Mouse (Mus musculus): ENCODE data around the gene Ccdc38.

Gene Ccdc38

DNA sequence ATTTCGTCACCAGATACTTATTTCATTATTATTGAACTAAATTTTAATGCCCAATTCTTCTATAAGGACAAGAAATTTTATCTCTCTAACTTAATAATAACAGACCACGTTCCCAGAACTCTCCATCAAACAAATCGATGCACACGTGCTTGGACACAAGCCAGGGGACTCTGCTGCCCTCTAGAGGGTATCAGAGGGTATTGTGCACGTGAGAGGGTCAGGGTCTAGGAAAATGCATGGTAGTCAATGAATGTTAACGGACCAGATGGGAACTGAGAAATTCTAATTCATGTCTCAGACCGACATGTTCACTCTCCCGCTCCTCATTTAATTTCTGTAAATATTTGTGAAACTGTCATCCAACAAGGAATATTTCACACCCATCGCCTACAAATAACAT is 67.6 kb downstream of the Ccdc38 start:
- no peak for DNase-seq (ENCODE audit: low read depth in 2 of 2, low spot score in 2 of 2)

DNA sequence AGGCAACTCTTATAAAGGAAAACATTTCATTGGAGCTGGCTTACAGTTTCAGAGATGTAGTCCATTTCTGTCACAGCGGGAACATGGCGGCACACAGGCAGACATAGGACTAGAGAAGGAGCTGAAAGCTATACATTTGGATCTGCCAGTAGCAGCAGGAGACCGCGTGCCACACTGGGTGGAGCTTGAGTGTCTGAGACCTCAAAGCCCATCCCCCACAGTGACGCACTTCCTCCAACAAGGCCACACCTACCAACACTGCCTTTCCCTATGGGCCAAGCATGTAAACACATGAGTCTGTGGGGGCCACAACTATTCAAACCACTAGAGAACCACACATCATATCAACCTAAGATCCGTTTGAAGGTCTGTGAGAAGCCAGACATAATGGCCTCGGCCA is 68.8 kb downstream of the Ccdc38 start:
- no peak for DNase-seq (ENCODE audit: low read depth in 2 of 2, low spot score in 2 of 2)

DNA sequence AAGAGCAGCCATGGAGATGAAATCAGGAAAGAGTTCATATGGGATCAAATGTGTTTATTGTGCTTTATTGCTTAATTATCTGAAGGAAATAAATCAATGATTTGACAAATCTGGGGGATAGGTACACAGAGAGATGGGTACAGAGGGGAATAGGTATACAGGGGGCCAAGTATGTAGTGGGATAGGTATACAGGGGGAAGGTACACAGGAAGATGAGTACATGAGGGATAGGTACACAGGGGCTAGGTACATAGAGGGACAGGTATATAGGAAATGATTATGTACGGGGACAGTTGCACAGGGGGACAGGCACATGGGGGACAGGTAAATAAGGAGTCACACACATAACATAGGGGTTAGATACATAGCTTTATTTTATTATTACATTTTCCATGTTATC is 70.5 kb downstream of the Ccdc38 start:
- no peak for DNase-seq (ENCODE audit: low read depth in 2 of 2, low spot score in 2 of 2)

DNA sequence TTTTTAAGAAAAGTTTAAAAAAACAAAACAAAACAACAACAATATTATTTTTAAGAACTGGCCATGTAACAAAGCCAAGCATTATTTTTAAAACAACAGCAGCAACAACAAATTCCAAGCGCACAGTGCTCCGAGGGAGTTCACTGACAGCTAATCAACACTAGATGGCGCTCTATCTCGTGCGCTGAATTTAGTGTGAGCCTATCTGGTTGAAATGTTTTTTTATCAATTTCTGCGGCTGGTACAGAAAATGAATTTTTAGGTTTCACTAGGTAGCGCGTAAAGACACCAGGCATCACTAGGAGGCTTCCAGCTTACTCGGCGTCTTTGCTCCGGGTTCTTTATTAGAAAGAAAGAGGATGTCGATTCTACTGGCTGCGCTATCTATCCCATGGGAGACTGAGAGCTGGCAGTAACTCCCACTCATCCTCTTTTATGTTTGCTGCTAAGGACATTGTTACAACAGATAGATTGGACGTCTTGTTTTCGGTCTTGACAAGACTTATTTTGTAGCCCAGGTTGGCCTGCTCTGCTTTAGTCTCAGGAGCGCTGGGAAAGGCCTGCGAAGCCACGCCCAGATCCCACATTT is 71.1 kb downstream of the Ccdc38 start:
- peak in 1 of 2 experiments; percentile 11 for DNase-seq (ENCODE audit: low read depth in 2 of 2, low spot score in 2 of 2)

DNA sequence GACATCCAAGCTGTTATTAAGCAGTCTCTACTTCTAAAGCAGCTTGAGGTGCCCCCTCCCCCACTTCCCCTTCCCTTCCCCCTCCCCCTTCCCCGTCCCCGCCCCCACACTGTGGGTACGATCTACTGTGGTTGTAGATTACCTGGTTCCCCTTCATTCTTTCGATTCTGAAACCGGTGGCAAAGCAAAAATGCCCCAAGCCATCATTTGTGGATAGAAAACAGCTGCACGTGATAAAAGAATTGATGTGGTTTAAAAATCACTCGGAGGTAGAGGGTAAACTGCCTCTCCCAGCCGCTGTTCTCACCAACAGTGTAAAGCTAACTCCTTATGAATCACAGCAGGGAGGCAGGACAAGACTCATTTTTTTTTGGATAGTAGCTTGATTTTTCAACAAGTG is 74.4 kb downstream of the Ccdc38 start:
- no peak for DNase-seq (ENCODE audit: low read depth in 2 of 2, low spot score in 2 of 2)

DNA sequence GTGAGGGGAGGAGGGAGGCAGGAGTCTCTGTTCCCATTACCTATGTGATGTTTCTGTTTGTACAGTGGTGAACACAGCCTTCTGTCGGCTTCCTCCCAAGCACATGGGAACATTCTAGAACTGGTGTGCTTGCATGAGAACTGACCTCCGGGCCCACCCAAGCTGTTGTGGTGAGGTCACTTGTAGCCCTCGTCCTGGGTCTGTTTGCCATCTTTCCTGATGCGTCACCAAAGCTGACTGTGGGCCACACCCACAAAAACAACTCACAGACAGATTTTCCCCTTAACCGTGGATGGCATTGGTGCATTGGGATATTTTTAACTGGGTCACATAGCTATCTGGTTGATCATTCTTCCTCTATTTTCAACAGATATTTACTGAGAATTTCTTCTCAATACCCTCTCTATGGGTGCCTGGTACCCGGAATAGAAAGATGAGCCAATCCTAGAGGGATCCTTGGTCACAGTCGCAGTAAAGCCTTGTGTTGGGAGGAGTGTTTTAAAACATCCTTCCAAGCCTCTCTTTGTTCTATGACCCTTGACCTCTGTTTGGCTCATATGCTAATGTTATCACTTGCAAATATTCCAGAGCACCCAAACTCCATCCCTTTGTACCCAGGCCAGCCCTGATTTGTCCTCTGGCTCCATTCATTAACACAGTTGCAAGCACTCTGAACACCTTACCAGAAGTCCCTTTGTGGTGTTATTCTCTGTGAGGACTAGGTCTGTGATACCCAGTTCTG is 80.2 kb downstream of the Ccdc38 start:
- no peak for DNase-seq (ENCODE audit: low read depth in 2 of 2, low spot score in 2 of 2)

DNA sequence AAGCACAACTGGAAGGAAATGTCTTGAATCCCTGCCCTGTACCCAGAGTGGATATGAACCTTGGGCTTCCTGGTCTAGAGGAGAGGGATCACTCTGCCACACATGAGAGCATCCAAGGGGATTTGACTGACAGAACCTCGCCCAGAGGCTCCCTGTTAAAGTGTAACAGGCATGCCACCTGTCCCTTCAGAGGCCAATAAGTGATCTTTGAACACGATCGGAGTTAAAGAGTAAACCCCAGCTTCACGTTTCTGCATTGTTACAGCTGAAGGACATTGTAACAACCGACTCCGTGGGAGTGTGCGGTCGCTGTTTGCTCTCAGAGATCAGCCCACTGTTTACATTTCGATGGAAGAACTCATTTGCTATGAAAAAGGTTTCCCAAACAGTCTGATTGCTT is 83.3 kb downstream of the Ccdc38 start:
- no peak for DNase-seq (ENCODE audit: low read depth in 2 of 2, low spot score in 2 of 2)

DNA sequence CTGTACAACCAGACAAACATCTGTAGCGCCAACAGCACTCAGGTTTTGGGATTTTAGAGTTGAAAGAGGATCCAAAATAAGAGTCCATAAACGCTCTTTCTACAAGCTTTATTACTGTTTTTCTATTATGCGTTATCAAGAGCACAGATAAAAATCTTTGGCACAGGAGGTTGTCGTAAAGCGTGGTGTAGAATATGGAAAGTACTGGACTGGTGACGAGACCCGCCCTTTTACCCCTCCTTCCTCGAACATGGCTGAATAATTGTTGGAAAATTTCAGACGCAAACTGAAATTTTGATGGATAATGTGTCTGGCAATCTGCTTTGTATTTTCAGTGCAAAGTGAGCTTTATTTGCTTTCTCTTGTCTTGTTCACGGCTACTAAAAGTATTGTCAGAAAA is 83.7 kb downstream of the Ccdc38 start:
- no peak for DNase-seq (ENCODE audit: low read depth in 2 of 2, low spot score in 2 of 2)

DNA sequence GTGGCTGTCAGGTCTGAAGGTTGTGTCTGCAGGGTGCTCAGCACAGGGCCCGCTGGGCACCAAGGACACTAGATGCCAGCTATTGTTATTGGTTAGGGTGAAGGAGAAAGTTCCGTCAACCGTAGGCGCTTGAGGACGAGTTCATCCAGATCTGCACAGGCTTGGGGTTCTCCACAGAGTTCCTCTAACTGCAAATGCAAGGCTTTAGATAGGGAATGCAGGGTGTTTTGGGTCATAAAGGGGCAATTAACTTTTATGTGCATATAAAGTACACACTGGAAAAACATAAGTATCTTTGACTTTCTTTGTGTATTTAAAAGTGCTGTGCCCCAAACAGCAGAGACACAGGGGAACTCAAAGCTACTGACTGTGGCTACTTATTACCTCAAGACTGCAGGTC is 89.9 kb downstream of the Ccdc38 start:
- no peak for DNase-seq (ENCODE audit: low read depth in 2 of 2, low spot score in 2 of 2)

DNA sequence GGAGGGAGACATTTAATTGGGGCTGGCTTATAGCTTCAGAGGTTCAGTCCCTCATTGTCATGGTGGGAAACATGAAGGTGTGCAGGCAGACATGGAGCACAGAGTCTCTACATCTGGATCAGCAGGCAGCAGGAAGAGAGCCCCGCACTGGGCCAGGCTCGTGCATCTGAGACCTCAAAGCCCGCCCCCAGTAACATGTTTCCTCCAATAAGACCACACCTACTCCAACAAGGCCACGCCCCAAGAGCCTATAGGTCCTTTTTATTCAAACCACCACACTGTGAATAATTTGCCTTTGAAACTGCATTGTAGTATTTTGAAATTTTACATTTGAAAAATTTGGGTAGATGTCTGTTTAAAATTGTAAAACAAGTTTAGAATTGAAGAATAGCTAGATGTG is 91.7 kb downstream of the Ccdc38 start:
- no peak for DNase-seq (ENCODE audit: low read depth in 2 of 2, low spot score in 2 of 2)

DNA sequence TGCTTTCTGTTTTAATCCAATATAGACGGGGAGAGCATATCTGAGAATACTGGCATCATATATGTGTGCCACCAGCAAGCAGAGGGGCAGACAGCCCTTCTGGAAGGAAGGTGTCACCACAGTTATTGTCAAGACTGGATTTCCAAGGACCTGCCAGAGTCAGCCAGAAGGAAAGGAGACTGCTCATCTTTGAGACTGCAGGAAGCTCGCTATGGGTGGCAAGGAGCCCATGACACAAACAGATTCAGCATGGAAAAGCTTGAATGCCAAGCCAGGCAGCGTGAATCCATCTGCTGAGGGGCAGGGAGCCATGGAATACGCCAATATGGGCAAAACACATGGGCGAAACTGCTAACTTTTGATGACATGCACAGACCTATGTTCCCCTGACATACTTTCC is 93.1 kb downstream of the Ccdc38 start:
- no peak for DNase-seq (ENCODE audit: low read depth in 2 of 2, low spot score in 2 of 2)

All from CD8-positive naive resting alpha-beta T cell, adult 2 months (primary cell).